Mouse (Mus musculus): ENCODE data around the gene Nop53. TPM values are rescaled to one million over a fixed set of nuclear protein-coding genes. Genes with fewer than 3 reads are reported as not detected.

The Nop53 gene
- polyA plus RNA-seq, 1 experiment, result 120 TPM

- Histone ChIP-seq H3K27ac (ENCODE audit: insufficient read depth, low read depth, low read length) (no peak overlapping the region), H3K27me3 (ENCODE audit: control insufficient read depth, insufficient read depth, low read length) (no peaks in the 10 kb centered on the region), H3K4me1 (ENCODE audit: control insufficient read depth, insufficient read depth, insufficient read length, low read length) (peaks cover 5% of the 10 kb centered on the region), H3K36me3 (ENCODE audit: control insufficient read depth, insufficient read depth, low read length) (no peaks in the 10 kb centered on the region), H3K4me3 (ENCODE audit: low read depth, low read length) (no peak overlapping the region)
- TF ChIP-seq POLR2A (IDR thresholded peaks at IDR 0.05; ENCODE audit: low read depth, low read length), result no peak
- no peak for TF ChIP-seq CTCF (IDR thresholded peaks at IDR 0.05; ENCODE audit: extremely low read depth, insufficient read length, insufficient replicate concordance, low read depth, low read length)
- 46% methylated on average over 3 of the region's 3 CpGs for WGBS
Measured at GRCm38 (mm10) chr7:15952416-15952815, 6.5 kb upstream of the Nop53 start.

- Histone ChIP-seq H3K4me1 (ENCODE audit: control insufficient read depth, insufficient read depth, insufficient read length, low read length) (peaks cover 7% of the 10 kb centered on the region), H3K27me3 (ENCODE audit: control insufficient read depth, insufficient read depth, low read length) (no peaks in the 10 kb centered on the region), H3K27ac (ENCODE audit: insufficient read depth, low read depth, low read length) (no peak overlapping the region), H3K36me3 (ENCODE audit: control insufficient read depth, insufficient read depth, low read length) (no peaks in the 10 kb centered on the region), H3K4me3 (ENCODE audit: low read depth, low read length) (no peak overlapping the region)
- WGBS, result 84% methylated on average over 15 of the region's 15 CpGs
- TF ChIP-seq CTCF (IDR thresholded peaks at IDR 0.05; ENCODE audit: extremely low read depth, insufficient read length, insufficient replicate concordance, low read depth, low read length) (no peak), POLR2A (IDR thresholded peaks at IDR 0.05; ENCODE audit: low read depth, low read length) (no peak)
Measured at GRCm38 (mm10) chr7:15950008-15950407, 4.1 kb upstream of the Nop53 start.

- Histone ChIP-seq H3K36me3 (ENCODE audit: control insufficient read depth, insufficient read depth, low read length) (peaks cover 2% of the 10 kb centered on the region), H3K4me3 (ENCODE audit: low read depth, low read length) (no peak overlapping the region), H3K27ac (ENCODE audit: insufficient read depth, low read depth, low read length) (peak overlapping the region; percentile 42), H3K4me1 (ENCODE audit: control insufficient read depth, insufficient read depth, insufficient read length, low read length) (peaks cover 10% of the 10 kb centered on the region), H3K27me3 (ENCODE audit: control insufficient read depth, insufficient read depth, low read length) (no peaks in the 10 kb centered on the region)
- WGBS, result 65% methylated on average over 7 of the region's 7 CpGs
- TF ChIP-seq POLR2A (IDR thresholded peaks at IDR 0.05; ENCODE audit: low read depth, low read length), result no peak
- no peak for TF ChIP-seq CTCF (IDR thresholded peaks at IDR 0.05; ENCODE audit: extremely low read depth, insufficient read length, insufficient replicate concordance, low read depth, low read length)
Measured at GRCm38 (mm10) chr7:15949216-15949790, 3.4 kb upstream of the Nop53 start.

GRCm38 (mm10) chr7:15948381-15948941, 2.6 kb upstream of the Nop53 start:
- H3K4me3 ChIP-seq (ENCODE audit: low read depth, low read length), result peak overlapping the region; percentile 54
- peaks cover 10% of the 10 kb centered on the region for H3K4me1 ChIP-seq (ENCODE audit: control insufficient read depth, insufficient read depth, insufficient read length, low read length)
- 1% methylated on average over 23 of the region's 23 CpGs for WGBS
- peak overlapping the region; percentile 63 for H3K27ac ChIP-seq (ENCODE audit: insufficient read depth, low read depth, low read length)
- H3K36me3 ChIP-seq (ENCODE audit: control insufficient read depth, insufficient read depth, low read length), result peaks cover 10% of the 10 kb centered on the region
- TF ChIP-seq POLR2A (IDR thresholded peaks at IDR 0.05; ENCODE audit: low read depth, low read length), result no peak
- peak; percentile 87 for TF ChIP-seq CTCF (IDR thresholded peaks at IDR 0.05; ENCODE audit: extremely low read depth, insufficient read length, insufficient replicate concordance, low read depth, low read length)
- H3K27me3 ChIP-seq (ENCODE audit: control insufficient read depth, insufficient read depth, low read length), result no peaks in the 10 kb centered on the region

- TF ChIP-seq CTCF (IDR thresholded peaks at IDR 0.05; ENCODE audit: extremely low read depth, insufficient read length, insufficient replicate concordance, low read depth, low read length) (no peak), POLR2A (IDR thresholded peaks at IDR 0.05; ENCODE audit: low read depth, low read length) (no peak)
- Histone ChIP-seq H3K4me1 (ENCODE audit: control insufficient read depth, insufficient read depth, insufficient read length, low read length) (peaks cover 10% of the 10 kb centered on the region), H3K27ac (ENCODE audit: insufficient read depth, low read depth, low read length) (no peak overlapping the region), H3K36me3 (ENCODE audit: control insufficient read depth, insufficient read depth, low read length) (peaks cover 16% of the 10 kb centered on the region), H3K4me3 (ENCODE audit: low read depth, low read length) (no peak overlapping the region), H3K27me3 (ENCODE audit: control insufficient read depth, insufficient read depth, low read length) (no peaks in the 10 kb centered on the region)
- 35% methylated on average over 4 of the region's 4 CpGs for WGBS
Measured at GRCm38 (mm10) chr7:15947653-15948260, 1.9 kb upstream of the Nop53 start.

- Histone ChIP-seq H3K4me3 (ENCODE audit: low read depth, low read length) (peak overlapping the region; percentile 91), H3K36me3 (ENCODE audit: control insufficient read depth, insufficient read depth, low read length) (peaks cover 41% of the 10 kb centered on the region), H3K4me1 (ENCODE audit: control insufficient read depth, insufficient read depth, insufficient read length, low read length) (peaks cover 10% of the 10 kb centered on the region), H3K27ac (ENCODE audit: insufficient read depth, low read depth, low read length) (no peak overlapping the region), H3K27me3 (ENCODE audit: control insufficient read depth, insufficient read depth, low read length) (no peaks in the 10 kb centered on the region)
- TF ChIP-seq CTCF (IDR thresholded peaks at IDR 0.05; ENCODE audit: extremely low read depth, insufficient read length, insufficient replicate concordance, low read depth, low read length), result no peak
- no peak for TF ChIP-seq POLR2A (IDR thresholded peaks at IDR 0.05; ENCODE audit: low read depth, low read length)
- WGBS, result 1% methylated on average over 8 of the region's 8 CpGs
Measured at GRCm38 (mm10) chr7:15945211-15945610, 663 bp downstream of the Nop53 start.

- Histone ChIP-seq H3K36me3 (ENCODE audit: control insufficient read depth, insufficient read depth, low read length) (peaks cover 47% of the 10 kb centered on the region), H3K27me3 (ENCODE audit: control insufficient read depth, insufficient read depth, low read length) (no peaks in the 10 kb centered on the region), H3K4me3 (ENCODE audit: low read depth, low read length) (no peak overlapping the region), H3K27ac (ENCODE audit: insufficient read depth, low read depth, low read length) (no peak overlapping the region), H3K4me1 (ENCODE audit: control insufficient read depth, insufficient read depth, insufficient read length, low read length) (peaks cover 10% of the 10 kb centered on the region)
- TF ChIP-seq POLR2A (IDR thresholded peaks at IDR 0.05; ENCODE audit: low read depth, low read length) (no peak), CTCF (IDR thresholded peaks at IDR 0.05; ENCODE audit: extremely low read depth, insufficient read length, insufficient replicate concordance, low read depth, low read length) (no peak)
- WGBS, result 89% methylated on average over 1 of the region's 1 CpGs
Measured at GRCm38 (mm10) chr7:15944311-15944710, 1.6 kb downstream of the Nop53 start.

Data from small intestine, adult 2 months (tissue).